Mouse (Mus musculus) embryonic fibroblast, embryonic 13.5 days (primary cell): ENCODE data around the gene Lmna. TPM values are rescaled to one million over a fixed set of nuclear protein-coding genes. Genes with fewer than 3 reads are reported as not detected.

ENCODE experiments used
- H3K27ac ChIP-seq: 2 replicates; pipeline ENCODE4 v1.5.1; 2012; ENCODE audit warnings: low read length, control low read depth, inconsistent platforms; ENCODE audit not compliant: insufficient read depth
- H3K4me1 ChIP-seq: 2 replicates; pipeline ENCODE4 v1.6.1; 2011; ENCODE audit warnings: low read length; ENCODE audit not compliant: control insufficient read depth, insufficient read depth
- H3K4me3 ChIP-seq: 2 replicates; pipeline ENCODE4 v1.5.1; 2011; ENCODE audit warnings: mild to moderate bottlenecking, control low read depth, low read length; ENCODE audit not compliant: insufficient read depth
- CTCF ChIP-seq: IDR thresholded peaks from 2 replicates; pipeline ENCODE4 v1.5.1; 2011; ENCODE audit warnings: mild to moderate bottlenecking, control low read depth, low read length, moderate library complexity, borderline replicate concordance; ENCODE audit not compliant: insufficient read depth
- POLR2A ChIP-seq: IDR thresholded peaks from 2 replicates; pipeline ENCODE4 v1.6.1; 2011; ENCODE audit warnings: low read depth, mild to moderate bottlenecking, control low read depth, low read length, moderate library complexity
- polyA plus RNA-seq: library from polyadenylated mRNA; stranded (reverse); fragments of >200 nt; gene quantifications from 2 replicates; pipeline ENCODE4 v1.2.4, GENCODE M21; 2011; ENCODE audit warnings: low read depth; ENCODE audit not compliant: missing spikeins, insufficient read length

Lmna gene
- polyA plus RNA-seq, 1 experiment, result 401 TPM

GRCm38 (mm10) chr3:88453369-88453768, 56.4 kb downstream of the Lmna start:
- no peak overlapping the region for H3K27ac ChIP-seq

GRCm38 (mm10) chr3:88452716-88453115, 57.0 kb downstream of the Lmna start:
- Histone ChIP-seq H3K27ac (no peak overlapping the region), H3K4me3 (no peak overlapping the region), H3K4me1 (no peaks in the 10 kb centered on the region)
- TF ChIP-seq POLR2A, result no peak
- TF ChIP-seq CTCF, result no peak

More at GRCm38 (mm10) chr3:88453369-88453768, 56.4 kb downstream of the Lmna start:
- Histone ChIP-seq H3K4me1 (no peaks in the 10 kb centered on the region), H3K4me3 (no peak overlapping the region)
- TF ChIP-seq POLR2A, result no peak
- TF ChIP-seq CTCF, result no peak

GRCm38 (mm10) chr3:88452246-88452645, 57.5 kb downstream of the Lmna start:
- Histone ChIP-seq H3K4me1 (no peaks in the 10 kb centered on the region), H3K4me3 (no peak overlapping the region), H3K27ac (no peak overlapping the region)
- TF ChIP-seq POLR2A (no peak), CTCF (no peak)

GRCm38 (mm10) chr3:88450379-88451131, 59.2 kb downstream of the Lmna start:
- no peak overlapping the region for H3K27ac ChIP-seq
- H3K4me3 ChIP-seq, result no peak overlapping the region
- H3K4me1 ChIP-seq, result no peaks in the 10 kb centered on the region
- TF ChIP-seq POLR2A (no peak), CTCF (no peak)

- TF ChIP-seq CTCF (no peak), POLR2A (no peak)
- Histone ChIP-seq H3K4me1 (no peaks in the 10 kb centered on the region), H3K4me3 (no peak overlapping the region), H3K27ac (no peak overlapping the region)
Measured at GRCm38 (mm10) chr3:88449395-88450023, 60.2 kb downstream of the Lmna start.

GRCm38 (mm10) chr3:88448443-88448842, 61.3 kb downstream of the Lmna start:
- no peak for TF ChIP-seq POLR2A
- TF ChIP-seq CTCF, result no peak
- Histone ChIP-seq H3K27ac (no peak overlapping the region), H3K4me3 (no peak overlapping the region), H3K4me1 (no peaks in the 10 kb centered on the region)

- TF ChIP-seq POLR2A, result no peak
- TF ChIP-seq CTCF, result no peak
- H3K4me3 ChIP-seq, result no peak overlapping the region
- H3K27ac ChIP-seq, result no peak overlapping the region
- H3K4me1 ChIP-seq, result no peaks in the 10 kb centered on the region
Measured at GRCm38 (mm10) chr3:88447676-88448183, 62.0 kb downstream of the Lmna start.

- Histone ChIP-seq H3K27ac (no peak overlapping the region), H3K4me1 (no peaks in the 10 kb centered on the region), H3K4me3 (no peak overlapping the region)
- no peak for TF ChIP-seq POLR2A
- TF ChIP-seq CTCF, result no peak
Measured at GRCm38 (mm10) chr3:88446471-88447123, 63.2 kb downstream of the Lmna start.

- H3K27ac ChIP-seq, result no peak overlapping the region
- TF ChIP-seq POLR2A, result no peak
- no peak for TF ChIP-seq CTCF
- no peaks in the 10 kb centered on the region for H3K4me1 ChIP-seq
- no peak overlapping the region for H3K4me3 ChIP-seq
Measured at GRCm38 (mm10) chr3:88442888-88443287, 66.9 kb downstream of the Lmna start.

GRCm38 (mm10) chr3:88442488-88442887, 67.3 kb downstream of the Lmna start:
- no peak for TF ChIP-seq POLR2A
- TF ChIP-seq CTCF, result no peak
- Histone ChIP-seq H3K4me3 (no peak overlapping the region), H3K4me1 (no peaks in the 10 kb centered on the region), H3K27ac (no peak overlapping the region)
